Mouse (Mus musculus) heart, embryonic 11.5 days (tissue): ENCODE results near the gene Plcb1. TPM values are rescaled to one million over a fixed set of nuclear protein-coding genes. Genes with fewer than 3 reads are reported as not detected.

ENCODE experiments used
- ATAC-seq: fragments of 200-750 bp; cut with Nextera tagmentation; replicated peaks from 2 replicates; pipeline ENCODE4 v1.8.0; 2017; ENCODE audit warnings: moderate library complexity; ENCODE audit not compliant: insufficient number of reproducible peaks, low FRiP score, low TSS enrichment
- H3K27ac ChIP-seq: fragments of 300-500 bp; sonication (generic); 2 replicates; pipeline ENCODE4 v1.5.1; 2014; ENCODE audit warnings: mild to moderate bottlenecking, low read depth, low read length
- H3K27me3 ChIP-seq: fragments of 300-500 bp; sonication (generic); 2 replicates; pipeline ENCODE4 v1.6.1; 2014; ENCODE audit warnings: mild to moderate bottlenecking, low read length, mixed read lengths; ENCODE audit not compliant: control insufficient read depth, insufficient read depth
- H3K36me3 ChIP-seq: fragments of 300-500 bp; sonication (generic); 2 replicates; pipeline ENCODE4 v1.6.1; 2014; ENCODE audit warnings: mild to moderate bottlenecking, low read length, moderate library complexity, mixed read lengths; ENCODE audit not compliant: control insufficient read depth, insufficient read depth
- H3K4me1 ChIP-seq: fragments of 300-500 bp; sonication (generic); 2 replicates; pipeline ENCODE4 v1.6.1; 2014; ENCODE audit warnings: low read length; ENCODE audit not compliant: control insufficient read depth, insufficient read depth
- H3K4me2 ChIP-seq: fragments of 300-500 bp; sonication (generic); 2 replicates; pipeline ENCODE4 v1.6.1; 2014; ENCODE audit warnings: mild to moderate bottlenecking, moderate library complexity
- H3K4me3 ChIP-seq: fragments of 300-500 bp; sonication (generic); 2 replicates; pipeline ENCODE4 v1.5.1; 2014; ENCODE audit warnings: low read depth, low read length
- H3K9ac ChIP-seq: fragments of 300-500 bp; sonication (generic); 2 replicates; pipeline ENCODE4 v1.6.1; 2014; ENCODE audit warnings: mild to moderate bottlenecking, low read depth, low read length, moderate library complexity
- H3K9me3 ChIP-seq: fragments of 300-500 bp; sonication (generic); replicated peaks from 2 replicates; pipeline ENCODE4 v1.6.1; 2016; ENCODE audit warnings: low read length; ENCODE audit not compliant: control insufficient read depth
- WGBS: fragments of 180-500 bp; shearing (Covaris S2); extraction: QIAGEN DNeasy Blood & Tissue Kit; methylation state at CpG from one replicate; pipeline ENCODE4 v1.1.7; 2014; ENCODE audit not compliant: insufficient replicate concordance; 5-methylcytosine and 5-hydroxymethylcytosine counted together
- polyA plus RNA-seq: library from polyadenylated mRNA; unstranded; fragments of >200 nt; fragmentation: Nextera tagmentation; extraction: Ambion mirVana; gene quantifications from 2 replicates; pipeline ENCODE4 v1.2.1, GENCODE M21; 2014

The Plcb1 gene
- polyA plus RNA-seq, 1 experiment from 2014 or later = 7.2 TPM

DNA sequence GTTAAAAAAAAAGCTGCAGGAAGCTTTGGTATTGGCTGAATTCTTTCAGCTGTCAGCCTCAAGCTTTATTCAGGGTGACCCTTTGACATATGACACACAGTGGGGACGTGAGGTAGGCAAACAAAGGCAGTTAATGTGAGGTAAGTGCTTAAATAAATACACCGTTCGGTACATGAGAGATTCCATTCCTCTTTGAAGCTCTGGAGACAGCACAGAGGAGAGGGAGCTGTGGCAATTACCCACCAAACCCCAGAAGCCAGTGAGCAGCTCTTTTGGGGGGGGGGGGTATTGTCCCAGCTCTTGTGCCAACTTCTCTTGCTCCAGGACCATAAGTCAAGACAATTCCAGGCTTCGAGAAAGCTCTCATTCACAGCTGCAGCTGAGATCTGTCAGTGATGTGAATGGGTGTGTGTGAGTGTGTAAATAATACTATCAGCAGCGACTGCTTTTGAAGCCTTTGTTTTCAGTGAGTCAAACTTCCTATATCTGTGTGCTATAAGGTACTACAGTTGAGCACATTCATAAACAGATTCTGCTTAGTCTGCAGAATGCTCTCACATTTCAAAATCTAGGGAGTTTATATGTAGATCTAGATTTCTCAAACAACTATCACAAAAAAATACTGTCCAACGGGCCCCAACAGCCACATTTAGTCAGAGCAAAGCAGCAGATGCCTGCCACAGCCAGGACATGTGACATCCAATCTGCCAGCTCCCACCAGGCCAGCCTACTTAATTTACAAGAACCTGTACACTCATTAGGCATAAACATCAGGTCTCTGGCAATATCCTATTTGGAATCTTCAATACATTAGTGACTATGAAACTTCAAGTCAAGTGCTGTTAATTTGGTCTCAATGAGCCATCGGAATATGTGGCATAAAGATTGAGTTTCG is 40.5 kb downstream of the Plcb1 start:
- no peaks in the 10 kb centered on the region for H3K36me3 ChIP-seq
- no peaks in the 10 kb centered on the region for H3K27me3 ChIP-seq
- H3K27ac ChIP-seq = no peak overlapping the region
- 0 out of 2 replicates have a peak, but pooled peaks have one; percentile 46 for ATAC-seq
- 46% methylated on average over 8 of the region's 8 CpGs for WGBS
- H3K4me1 ChIP-seq = 0 out of 2 replicates have a peak, but pooled peaks cover 5% of the 10 kb centered on the region
- no peak overlapping the region for H3K4me3 ChIP-seq
- no peaks in the 10 kb centered on the region for H3K9me3 ChIP-seq
- no peak overlapping the region for H3K9ac ChIP-seq
- no peak overlapping the region for H3K4me2 ChIP-seq

DNA sequence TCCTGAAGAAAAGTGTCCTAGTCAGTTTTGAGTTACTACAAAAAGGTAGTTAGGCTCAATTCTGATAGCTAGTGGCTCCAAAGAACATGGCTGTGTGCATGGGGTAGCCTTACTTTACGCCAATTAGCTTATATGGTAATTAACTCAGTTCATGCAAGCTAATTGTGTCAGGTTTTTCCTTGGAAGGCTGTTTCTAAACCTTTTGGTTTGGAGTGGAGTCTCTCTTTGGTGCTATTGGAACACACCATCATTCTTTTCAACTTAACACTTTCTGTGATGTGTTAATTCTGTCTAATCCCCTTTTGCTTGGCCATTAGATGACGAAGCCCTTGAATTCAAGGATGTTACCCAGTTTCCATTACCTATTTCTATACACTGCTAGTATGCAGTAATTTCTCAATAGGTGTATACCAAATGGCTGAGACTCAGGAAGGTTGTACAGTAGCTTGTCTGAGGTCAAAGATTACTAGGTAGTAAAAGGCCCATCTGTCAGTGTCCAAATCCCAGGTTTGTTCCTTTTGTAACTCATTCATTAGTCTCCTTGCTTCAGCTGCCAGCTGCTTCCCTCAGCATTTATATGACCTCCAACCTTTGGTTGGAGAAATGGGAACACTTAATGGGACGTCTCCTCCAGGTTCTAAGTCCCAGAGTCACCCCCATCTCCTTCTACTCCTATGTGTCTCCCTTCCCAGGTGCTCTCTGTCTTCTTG is 42.1 kb downstream of the Plcb1 start:
- H3K4me1 ChIP-seq = 0 out of 2 replicates have a peak, but pooled peaks cover 5% of the 10 kb centered on the region
- ATAC-seq = no peak
- H3K36me3 ChIP-seq = no peaks in the 10 kb centered on the region
- no peaks in the 10 kb centered on the region for H3K27me3 ChIP-seq
- whole genome bisulfite sequencing = 84% methylated on average over 3 of the region's 3 CpGs
- no peak overlapping the region for H3K9ac ChIP-seq
- no peak overlapping the region for H3K4me3 ChIP-seq
- no peaks in the 10 kb centered on the region for H3K9me3 ChIP-seq
- no peak overlapping the region for H3K4me2 ChIP-seq
- no peak overlapping the region for H3K27ac ChIP-seq

DNA sequence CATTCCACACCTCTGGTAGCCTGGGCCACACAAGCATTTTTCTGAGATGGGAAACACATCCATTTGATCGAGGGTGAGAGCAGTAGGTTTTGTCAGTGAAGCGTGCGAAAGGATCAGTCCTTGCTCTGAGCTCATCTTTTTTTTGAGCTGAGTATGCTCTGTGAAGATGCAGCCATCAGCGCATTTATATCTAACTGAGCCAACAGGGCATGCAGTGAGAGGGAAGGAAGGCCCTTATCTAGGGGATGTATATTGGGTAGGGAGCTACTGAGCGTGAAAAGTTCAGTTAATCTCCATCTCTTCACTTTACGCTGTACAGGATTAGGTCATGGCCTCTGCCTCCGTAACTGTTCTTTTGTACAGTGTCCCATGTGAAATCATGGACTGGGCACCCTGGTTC is 46.0 kb downstream of the Plcb1 start:
- Histone ChIP-seq H3K9me3 (no peaks in the 10 kb centered on the region), H3K4me3 (no peak overlapping the region), H3K27ac (no peak overlapping the region), H3K36me3 (no peaks in the 10 kb centered on the region), H3K9ac (no peak overlapping the region), H3K27me3 (no peaks in the 10 kb centered on the region), H3K4me1 (no peaks in the 10 kb centered on the region), H3K4me2 (no peak overlapping the region)
- 72% methylated on average over 7 of the region's 7 CpGs for WGBS
- ATAC-seq = no peak

DNA sequence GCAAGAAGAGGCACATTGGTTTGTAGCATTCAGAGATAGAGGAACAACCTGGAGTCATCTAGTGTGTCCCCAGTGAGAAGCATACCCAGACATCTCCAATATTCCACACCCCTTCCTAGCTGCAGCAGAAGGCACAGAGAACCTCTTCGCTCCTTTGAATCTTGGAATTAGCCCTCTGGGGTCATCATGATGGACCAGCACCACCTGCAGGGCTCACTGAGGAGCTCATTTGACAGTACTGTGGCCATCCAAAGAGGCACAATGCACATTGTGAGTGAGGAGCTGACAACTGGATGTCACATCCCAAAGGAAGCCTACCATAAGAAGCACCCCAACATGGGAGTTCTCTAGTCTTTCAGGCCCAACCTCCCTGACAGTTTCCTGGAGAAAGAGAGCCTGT is 50.2 kb downstream of the Plcb1 start:
- no peak for ATAC-seq
- no peaks in the 10 kb centered on the region for H3K4me1 ChIP-seq
- 75% methylated on average over 1 of the region's 1 CpGs for WGBS
- no peak overlapping the region for H3K4me2 ChIP-seq
- no peak overlapping the region for H3K9ac ChIP-seq
- H3K4me3 ChIP-seq = no peak overlapping the region
- no peaks in the 10 kb centered on the region for H3K27me3 ChIP-seq
- H3K27ac ChIP-seq = no peak overlapping the region
- H3K36me3 ChIP-seq = no peaks in the 10 kb centered on the region
- H3K9me3 ChIP-seq = no peaks in the 10 kb centered on the region

DNA sequence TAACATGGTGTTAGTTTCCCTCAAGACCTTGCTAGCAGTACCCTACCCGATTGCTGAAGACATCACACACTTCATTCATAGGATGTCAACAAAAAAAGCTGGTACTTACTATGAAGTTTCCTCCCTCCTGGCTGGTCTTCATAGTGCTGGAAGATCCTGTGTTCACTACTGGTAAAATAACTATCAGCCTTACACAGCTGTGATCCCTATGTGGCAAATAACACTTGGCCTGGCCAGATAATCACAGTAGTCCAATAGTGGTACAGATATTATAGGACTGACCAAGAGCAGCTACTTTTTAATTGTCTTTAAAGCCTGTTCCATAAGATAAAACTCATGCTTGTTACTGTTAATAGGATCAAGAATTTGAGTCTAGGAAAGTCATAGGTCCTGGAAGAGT is 52.3 kb downstream of the Plcb1 start:
- H3K4me1 ChIP-seq = no peaks in the 10 kb centered on the region
- no peaks in the 10 kb centered on the region for H3K36me3 ChIP-seq
- no peaks in the 10 kb centered on the region for H3K27me3 ChIP-seq
- no peak overlapping the region for H3K4me2 ChIP-seq
- no peak overlapping the region for H3K9ac ChIP-seq
- H3K4me3 ChIP-seq = no peak overlapping the region
- H3K27ac ChIP-seq = no peak overlapping the region
- no peaks in the 10 kb centered on the region for H3K9me3 ChIP-seq
- 91% methylated on average over 1 of the region's 1 CpGs for WGBS
- ATAC-seq = no peak

DNA sequence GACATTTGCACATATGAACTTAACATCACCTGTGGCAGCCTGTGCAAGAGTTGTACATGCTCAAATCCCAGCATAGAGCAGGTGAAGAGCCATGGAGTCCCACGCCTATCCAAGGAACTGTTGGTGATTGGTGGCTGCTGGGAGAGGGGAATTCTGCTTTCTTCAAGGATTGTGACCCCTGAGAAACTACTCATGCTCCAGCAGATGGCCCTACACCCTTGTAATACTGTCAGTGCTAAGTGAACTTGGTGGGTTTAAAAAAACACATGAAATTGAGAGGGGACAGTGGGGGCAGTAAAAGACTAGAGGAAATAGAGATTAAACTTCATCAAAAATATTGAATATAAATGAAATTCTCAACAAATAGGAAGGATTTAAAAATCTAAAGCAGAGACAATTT is 53.0 kb downstream of the Plcb1 start:
- H3K27me3 ChIP-seq = no peaks in the 10 kb centered on the region
- H3K4me2 ChIP-seq = no peak overlapping the region
- H3K27ac ChIP-seq = no peak overlapping the region
- no peak overlapping the region for H3K4me3 ChIP-seq
- no peak overlapping the region for H3K9ac ChIP-seq
- no peaks in the 10 kb centered on the region for H3K4me1 ChIP-seq
- ATAC-seq = no peak
- no peaks in the 10 kb centered on the region for H3K9me3 ChIP-seq
- 54% methylated on average over 1 of the region's 1 CpGs for WGBS
- no peaks in the 10 kb centered on the region for H3K36me3 ChIP-seq

DNA sequence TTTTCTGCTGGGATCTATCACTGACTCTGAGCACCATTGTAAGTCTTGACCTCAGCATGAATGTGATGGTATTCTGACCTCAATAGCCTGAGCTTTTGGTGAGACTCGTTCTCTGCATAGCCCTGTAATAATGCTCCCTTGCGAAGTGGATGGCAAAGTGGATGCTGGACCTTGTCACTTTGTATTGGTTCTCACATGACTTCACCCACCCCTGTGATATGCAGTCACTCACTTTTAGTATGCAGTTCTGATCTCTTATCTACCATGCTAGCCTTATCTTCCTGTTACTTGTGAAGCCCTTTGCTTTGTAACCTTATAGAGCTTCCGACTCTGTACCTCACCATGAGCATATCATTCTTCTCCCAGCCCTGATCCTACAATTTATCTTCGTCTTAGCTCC is 57.0 kb downstream of the Plcb1 start:
- Histone ChIP-seq H3K36me3 (no peaks in the 10 kb centered on the region), H3K9me3 (no peaks in the 10 kb centered on the region), H3K9ac (no peak overlapping the region), H3K27me3 (no peaks in the 10 kb centered on the region), H3K4me3 (no peak overlapping the region), H3K27ac (no peak overlapping the region), H3K4me2 (no peak overlapping the region), H3K4me1 (no peaks in the 10 kb centered on the region)
- no peak for ATAC-seq
- WGBS = 56% methylated on average over 4 of the region's 4 CpGs

DNA sequence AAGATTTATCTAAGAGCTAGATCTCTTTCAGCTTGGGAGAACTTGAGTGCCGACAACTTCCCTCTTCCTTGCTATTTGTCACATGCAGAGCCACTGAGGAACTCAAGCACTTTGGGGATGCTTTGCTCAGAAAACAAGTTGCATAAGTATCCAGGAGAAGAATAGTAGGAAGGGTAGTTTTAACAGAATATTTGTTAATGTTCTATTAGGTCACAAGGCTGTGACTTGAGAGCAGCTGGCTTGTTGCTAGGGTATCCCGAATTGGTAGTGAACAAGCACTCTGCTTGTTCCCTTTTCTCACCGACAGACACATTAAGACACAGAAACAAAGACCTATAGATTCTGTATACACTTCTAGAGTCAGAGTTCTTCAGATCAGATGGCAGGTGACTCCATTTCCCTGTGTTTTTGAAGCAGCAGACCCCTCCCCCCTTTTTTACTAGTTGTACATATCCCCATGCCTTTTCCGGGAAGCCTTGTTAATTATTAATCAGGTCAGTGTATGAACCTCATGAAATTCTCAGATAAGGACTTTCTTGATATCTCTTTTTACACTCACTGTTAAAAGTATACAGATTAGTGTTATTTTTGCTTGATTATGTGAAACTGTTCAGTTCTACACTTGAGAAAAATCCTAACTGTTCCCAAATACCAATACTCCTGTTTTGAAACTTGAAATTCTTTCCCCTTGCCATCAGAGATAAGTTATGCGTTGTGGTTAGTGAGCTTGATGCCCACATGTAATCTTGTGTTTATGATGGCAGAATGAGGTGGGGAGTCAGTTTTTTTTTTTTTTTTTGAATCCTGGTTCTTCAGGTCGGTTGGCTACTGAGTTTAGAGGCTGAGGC is 58.7 kb downstream of the Plcb1 start:
- no peak overlapping the region for H3K4me3 ChIP-seq
- no peak overlapping the region for H3K9ac ChIP-seq
- no peaks in the 10 kb centered on the region for H3K27me3 ChIP-seq
- H3K4me1 ChIP-seq = no peaks in the 10 kb centered on the region
- H3K4me2 ChIP-seq = no peak overlapping the region
- H3K36me3 ChIP-seq = no peaks in the 10 kb centered on the region
- H3K27ac ChIP-seq = no peak overlapping the region
- H3K9me3 ChIP-seq = no peaks in the 10 kb centered on the region
- WGBS = 61% methylated on average over 6 of the region's 6 CpGs
- ATAC-seq = no peak
